Mouse (Mus musculus) left cerebral cortex, adult 6 months (tissue): ENCODE measurements around the gene Cd55b. TPM values are rescaled to one million over a fixed set of nuclear protein-coding genes. Genes with fewer than 3 reads are reported as not detected.

ENCODE experiments used
- long read RNA-seq, 2 experiments: library from polyadenylated mRNA; unstranded; transcript quantifications; one replicate each; pipeline ENCODE4 v2.0.0; 2019 to 2020
- polyA plus RNA-seq: library from polyadenylated mRNA; unstranded; fragments of <200 nt; fragmentation: Nextera tagmentation; gene quantifications from 2 replicates; pipeline ENCODE4 v1.2.3, GENCODE M21; 2021

Cd55b gene
- not detected in 2 replicates for polyA plus RNA-seq
- long read RNA-seq, experiment 1: 0 reads
- long read RNA-seq, experiment 2: 0 reads

DNA sequence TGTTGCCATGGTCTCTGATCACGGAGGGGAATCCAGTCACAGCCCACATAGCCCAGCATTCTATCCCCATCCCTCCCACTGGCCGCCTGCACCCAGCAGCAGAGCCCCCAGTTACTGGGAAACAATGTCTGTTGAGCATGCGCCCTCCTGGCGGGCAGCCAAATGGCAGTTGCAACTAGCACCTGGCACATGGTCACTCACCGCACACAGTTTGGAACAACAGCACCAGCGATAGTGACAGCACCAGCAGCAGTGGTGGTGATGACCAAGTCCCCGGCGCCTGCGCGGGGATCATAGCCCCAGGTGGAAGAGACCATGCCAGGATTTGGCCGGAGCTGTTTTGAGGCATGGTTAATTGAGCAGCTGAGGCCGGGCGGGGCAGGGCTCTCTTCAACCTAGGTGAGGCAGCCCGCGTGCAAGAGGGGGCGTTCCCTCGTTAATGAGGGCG is at the start of gene Cd55b:
Gene Cd55b (minus strand): TSS at position 346 of the 448 bp plus-strand sequence.

DNA sequence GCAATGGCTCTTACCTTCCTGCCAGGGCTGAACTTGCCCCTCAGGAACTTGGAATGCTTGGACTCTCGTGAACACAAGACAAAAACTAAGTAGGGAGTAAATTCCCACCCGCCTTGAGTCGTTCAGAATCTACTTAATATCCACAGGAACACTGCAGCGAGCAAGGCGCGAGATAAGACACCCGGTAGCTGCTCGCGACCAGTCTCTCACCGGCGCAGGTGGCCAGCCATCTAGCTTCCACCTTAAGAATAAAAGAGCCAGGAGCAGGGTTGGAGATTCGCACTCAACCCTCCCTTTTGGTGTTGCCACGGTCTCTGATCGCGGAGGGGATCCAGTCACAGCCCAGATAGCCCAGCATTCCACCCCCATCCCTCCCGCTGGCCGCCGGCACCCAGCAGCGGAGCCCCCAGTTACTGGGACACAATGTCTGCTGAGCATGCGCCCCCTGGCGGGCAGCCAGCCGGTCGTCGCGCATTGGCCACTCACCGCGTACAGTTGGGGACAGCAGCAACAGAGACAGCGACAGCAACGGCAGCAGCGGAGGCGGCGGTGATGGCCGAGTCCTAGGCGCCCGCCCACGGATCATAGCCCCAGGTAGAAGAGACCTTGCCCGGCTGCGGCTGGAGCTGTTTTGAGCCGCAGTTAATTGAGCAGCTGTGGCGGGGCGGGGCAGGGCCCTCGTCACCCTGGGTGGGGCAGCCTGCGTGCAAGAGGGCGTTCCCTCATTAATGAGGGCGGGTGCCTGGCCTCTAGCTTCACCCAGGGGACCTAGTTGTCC is 39.5 kb upstream of the Cd55b start, which contains the start of gene Cd55:
Gene Cd55 (minus strand): TSS at position 661 of the 778 bp plus-strand sequence.

Other genes with a start within 250 kb of the Cd55b start
- gene Cd55, start 39.7 kb upstream of the Cd55b start, polyA plus RNA-seq: 2.3 and 4.1 TPM in 2 replicates
- gene Zp3r, start 206.6 kb upstream of the Cd55b start, polyA plus RNA-seq: not detected in 2 replicates
- gene C4bp, start 238.6 kb upstream of the Cd55b start, polyA plus RNA-seq: not detected in 2 replicates